Mouse (Mus musculus) small intestine, adult 2 months (tissue): ENCODE data around the gene Zc3h12c.

Experiments
- CTCF ChIP-seq: fragments of 200-500 bp; IDR thresholded peaks from 2 replicates; pipeline ENCODE4 v1.5.1; 2012; ENCODE audit warnings: low read depth, mild to moderate bottlenecking, control low read depth, inconsistent platforms, low read length, moderate library complexity, mixed read lengths; ENCODE audit not compliant: insufficient replicate concordance, insufficient read length; ENCODE audit errors: extremely low read depth
- POLR2A ChIP-seq: fragments of 200-500 bp; IDR thresholded peaks from 2 replicates; pipeline ENCODE4 v1.6.1; 2012; ENCODE audit warnings: low read depth, mild to moderate bottlenecking, control low read depth, inconsistent platforms, low read length, moderate library complexity

DNA sequence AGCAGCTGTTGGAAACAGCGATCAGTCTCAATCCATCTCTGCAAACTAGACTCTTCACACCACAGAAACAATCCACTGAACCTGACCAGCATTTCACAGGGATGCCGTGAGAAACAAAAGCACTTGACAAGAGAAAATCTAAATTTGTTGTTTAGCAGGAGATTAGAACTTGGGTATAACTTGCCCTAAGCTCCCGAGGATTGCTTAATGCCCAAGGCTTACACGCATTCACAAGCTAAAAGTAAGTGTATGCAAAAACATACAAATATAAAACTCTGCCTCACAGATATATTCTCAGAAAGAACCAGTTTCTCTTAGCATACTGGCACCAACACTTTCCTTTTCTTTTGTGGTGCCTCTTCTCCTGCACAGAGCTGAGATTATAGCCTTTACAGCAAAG is 19.5 kb downstream of the Zc3h12c start:
- TF ChIP-seq POLR2A (no peak), CTCF (no peak)
